Mouse (Mus musculus): ENCODE measurements at regions not wholly inside any gene's neighbourhood (a gene's known extent, or its start where the extent isn't known, plus 50 kb on each side); places are given as distances from the start of the nearest gene placed in this dataset.

GRCm38 (mm10) chr19:60684417-60684816, 71.4 kb upstream of the Nanos1 start:
- DNase-seq (ENCODE audit: low spot score) = no peak
- Histone ChIP-seq H3K36me3 (ENCODE audit: control insufficient read depth, insufficient read depth, low read length) (no peaks in the 10 kb centered on the region), H3K4me1 (ENCODE audit: control insufficient read depth, insufficient read depth, low read length) (no peaks in the 10 kb centered on the region), H3K27ac (replicated peaks; ENCODE audit: low read depth, low read length) (no peak overlapping the region), H3K4me3 (ENCODE audit: low read depth, low read length) (no peak overlapping the region), H3K27me3 (replicated peaks; ENCODE audit: control insufficient read depth, insufficient read depth, low read length) (no peaks in the 10 kb centered on the region), H3K4me2 (ENCODE audit: low read depth, low read length) (no peak overlapping the region), H3K9ac (ENCODE audit: low read depth, low read length) (no peak overlapping the region), H3K9me3 (ENCODE audit: control insufficient read depth, low read length) (no peaks in the 10 kb centered on the region)
- 88% methylated on average over 4 of the region's 4 CpGs for WGBS
- ATAC-seq (ENCODE audit: low read depth) = no peak

- no peaks in the 10 kb centered on the region for H3K27me3 ChIP-seq (replicated peaks; ENCODE audit: control insufficient read depth, insufficient read depth, low read length)
- no peak overlapping the region for H3K4me2 ChIP-seq (ENCODE audit: low read depth, low read length)
- H3K4me1 ChIP-seq (ENCODE audit: control insufficient read depth, insufficient read depth, low read length) = no peaks in the 10 kb centered on the region
- no peak for ATAC-seq (ENCODE audit: low read depth)
- no peak overlapping the region for H3K4me3 ChIP-seq (ENCODE audit: low read depth, low read length)
- H3K36me3 ChIP-seq (ENCODE audit: control insufficient read depth, insufficient read depth, low read length) = no peaks in the 10 kb centered on the region
- H3K9me3 ChIP-seq (ENCODE audit: control insufficient read depth, low read length) = no peaks in the 10 kb centered on the region
- no peak overlapping the region for H3K27ac ChIP-seq (replicated peaks; ENCODE audit: low read depth, low read length)
- no peak overlapping the region for H3K9ac ChIP-seq (ENCODE audit: low read depth, low read length)
- WGBS = 86% methylated on average over 3 of the region's 3 CpGs
- no peak for DNase-seq (ENCODE audit: low spot score)
These were observed 73.5 kb upstream of the Nanos1 start for GRCm38 (mm10) chr19:60682283-60682682.

- Histone ChIP-seq H3K27me3 (replicated peaks; ENCODE audit: control insufficient read depth, insufficient read depth, low read length) (no peaks in the 10 kb centered on the region), H3K9me3 (ENCODE audit: control insufficient read depth, low read length) (no peaks in the 10 kb centered on the region), H3K4me3 (ENCODE audit: low read depth, low read length) (no peak overlapping the region), H3K4me1 (ENCODE audit: control insufficient read depth, insufficient read depth, low read length) (no peaks in the 10 kb centered on the region), H3K9ac (ENCODE audit: low read depth, low read length) (no peak overlapping the region), H3K36me3 (ENCODE audit: control insufficient read depth, insufficient read depth, low read length) (no peaks in the 10 kb centered on the region), H3K27ac (replicated peaks; ENCODE audit: low read depth, low read length) (no peak overlapping the region), H3K4me2 (ENCODE audit: low read depth, low read length) (no peak overlapping the region)
- no peak for DNase-seq (ENCODE audit: low spot score)
- WGBS = 70% methylated on average over 1 of the region's 1 CpGs
- no peak for ATAC-seq (ENCODE audit: low read depth)
These were observed 74.3 kb upstream of the Nanos1 start for GRCm38 (mm10) chr19:60681481-60681880.

GRCm38 (mm10) chr19:60678236-60678635, 77.6 kb upstream of the Nanos1 start:
- no peaks in the 10 kb centered on the region for H3K27me3 ChIP-seq (replicated peaks; ENCODE audit: control insufficient read depth, insufficient read depth, low read length)
- H3K4me3 ChIP-seq (ENCODE audit: low read depth, low read length) = no peak overlapping the region
- ATAC-seq (ENCODE audit: low read depth) = no peak
- H3K36me3 ChIP-seq (ENCODE audit: control insufficient read depth, insufficient read depth, low read length) = no peaks in the 10 kb centered on the region
- H3K9ac ChIP-seq (ENCODE audit: low read depth, low read length) = no peak overlapping the region
- no peaks in the 10 kb centered on the region for H3K9me3 ChIP-seq (ENCODE audit: control insufficient read depth, low read length)
- no peak overlapping the region for H3K27ac ChIP-seq (replicated peaks; ENCODE audit: low read depth, low read length)
- 84% methylated on average over 2 of the region's 2 CpGs for WGBS
- H3K4me2 ChIP-seq (ENCODE audit: low read depth, low read length) = no peak overlapping the region
- H3K4me1 ChIP-seq (ENCODE audit: control insufficient read depth, insufficient read depth, low read length) = no peaks in the 10 kb centered on the region
- no peak for DNase-seq (ENCODE audit: low spot score)

GRCm38 (mm10) chr19:60674953-60675472, 80.8 kb upstream of the Nanos1 start:
- no peaks in the 10 kb centered on the region for H3K9me3 ChIP-seq (ENCODE audit: control insufficient read depth, low read length)
- DNase-seq (ENCODE audit: low spot score) = no peak
- no peak for ATAC-seq (ENCODE audit: low read depth)
- H3K4me1 ChIP-seq (ENCODE audit: control insufficient read depth, insufficient read depth, low read length) = no peaks in the 10 kb centered on the region
- no peak overlapping the region for H3K4me2 ChIP-seq (ENCODE audit: low read depth, low read length)
- H3K36me3 ChIP-seq (ENCODE audit: control insufficient read depth, insufficient read depth, low read length) = no peaks in the 10 kb centered on the region
- no peak overlapping the region for H3K4me3 ChIP-seq (ENCODE audit: low read depth, low read length)
- H3K27me3 ChIP-seq (replicated peaks; ENCODE audit: control insufficient read depth, insufficient read depth, low read length) = no peaks in the 10 kb centered on the region
- H3K9ac ChIP-seq (ENCODE audit: low read depth, low read length) = no peak overlapping the region
- H3K27ac ChIP-seq (replicated peaks; ENCODE audit: low read depth, low read length) = no peak overlapping the region
- WGBS = 25% methylated on average over 5 of the region's 5 CpGs

GRCm38 (mm10) chr19:60670781-60671180, 85.0 kb upstream of the Nanos1 start:
- no peaks in the 10 kb centered on the region for H3K9me3 ChIP-seq (ENCODE audit: control insufficient read depth, low read length)
- H3K27ac ChIP-seq (replicated peaks; ENCODE audit: low read depth, low read length) = no peak overlapping the region
- H3K4me3 ChIP-seq (ENCODE audit: low read depth, low read length) = no peak overlapping the region
- H3K9ac ChIP-seq (ENCODE audit: low read depth, low read length) = no peak overlapping the region
- no peaks in the 10 kb centered on the region for H3K4me1 ChIP-seq (ENCODE audit: control insufficient read depth, insufficient read depth, low read length)
- H3K4me2 ChIP-seq (ENCODE audit: low read depth, low read length) = no peak overlapping the region
- H3K36me3 ChIP-seq (ENCODE audit: control insufficient read depth, insufficient read depth, low read length) = no peaks in the 10 kb centered on the region
- DNase-seq (ENCODE audit: low spot score) (no peak), ATAC-seq (ENCODE audit: low read depth) (no peak)
- H3K27me3 ChIP-seq (replicated peaks; ENCODE audit: control insufficient read depth, insufficient read depth, low read length) = no peaks in the 10 kb centered on the region

- no peak overlapping the region for H3K27ac ChIP-seq (replicated peaks; ENCODE audit: low read depth, low read length)
- H3K9ac ChIP-seq (ENCODE audit: low read depth, low read length) = no peak overlapping the region
- no peak overlapping the region for H3K4me2 ChIP-seq (ENCODE audit: low read depth, low read length)
- no peaks in the 10 kb centered on the region for H3K27me3 ChIP-seq (replicated peaks; ENCODE audit: control insufficient read depth, insufficient read depth, low read length)
- DNase-seq (ENCODE audit: low spot score) = no peak
- no peak overlapping the region for H3K4me3 ChIP-seq (ENCODE audit: low read depth, low read length)
- no peaks in the 10 kb centered on the region for H3K4me1 ChIP-seq (ENCODE audit: control insufficient read depth, insufficient read depth, low read length)
- no peaks in the 10 kb centered on the region for H3K9me3 ChIP-seq (ENCODE audit: control insufficient read depth, low read length)
- no peaks in the 10 kb centered on the region for H3K36me3 ChIP-seq (ENCODE audit: control insufficient read depth, insufficient read depth, low read length)
- 81% methylated on average over 7 of the region's 7 CpGs for WGBS
- no peak for ATAC-seq (ENCODE audit: low read depth)
These were observed 85.0 kb upstream of the Cacul1 start for GRCm38 (mm10) chr19:60665842-60666241.

- H3K9ac ChIP-seq (ENCODE audit: low read depth, low read length) = no peak overlapping the region
- ATAC-seq (ENCODE audit: low read depth) (no peak), DNase-seq (ENCODE audit: low spot score) (peak; percentile 4)
- no peak overlapping the region for H3K27ac ChIP-seq (replicated peaks; ENCODE audit: low read depth, low read length)
- 14% methylated on average over 10 of the region's 10 CpGs for WGBS
- no peaks in the 10 kb centered on the region for H3K9me3 ChIP-seq (ENCODE audit: control insufficient read depth, low read length)
- H3K27me3 ChIP-seq (replicated peaks; ENCODE audit: control insufficient read depth, insufficient read depth, low read length) = no peaks in the 10 kb centered on the region
- H3K4me3 ChIP-seq (ENCODE audit: low read depth, low read length) = no peak overlapping the region
- H3K4me2 ChIP-seq (ENCODE audit: low read depth, low read length) = no peak overlapping the region
- no peaks in the 10 kb centered on the region for H3K36me3 ChIP-seq (ENCODE audit: control insufficient read depth, insufficient read depth, low read length)
- no peaks in the 10 kb centered on the region for H3K4me1 ChIP-seq (ENCODE audit: control insufficient read depth, insufficient read depth, low read length)
These were observed 70.4 kb upstream of the Cacul1 start for GRCm38 (mm10) chr19:60651102-60651695.

- 61% methylated on average over 2 of the region's 2 CpGs for WGBS
- no peak for ATAC-seq (ENCODE audit: low read depth)
- Histone ChIP-seq H3K4me2 (ENCODE audit: low read depth, low read length) (no peak overlapping the region), H3K4me1 (ENCODE audit: control insufficient read depth, insufficient read depth, low read length) (no peaks in the 10 kb centered on the region), H3K9ac (ENCODE audit: low read depth, low read length) (no peak overlapping the region), H3K36me3 (ENCODE audit: control insufficient read depth, insufficient read depth, low read length) (no peaks in the 10 kb centered on the region), H3K4me3 (ENCODE audit: low read depth, low read length) (no peak overlapping the region), H3K27ac (replicated peaks; ENCODE audit: low read depth, low read length) (no peak overlapping the region), H3K27me3 (replicated peaks; ENCODE audit: control insufficient read depth, insufficient read depth, low read length) (no peaks in the 10 kb centered on the region), H3K9me3 (ENCODE audit: control insufficient read depth, low read length) (no peaks in the 10 kb centered on the region)
- DNase-seq (ENCODE audit: low spot score) = peak; percentile 6
These were observed 59.2 kb upstream of the Cacul1 start for GRCm38 (mm10) chr19:60640065-60640464.
